Mouse (Mus musculus) C2C12 (cell line): ENCODE results near the gene Cpne6. TPM values are rescaled to one million over a fixed set of nuclear protein-coding genes. Genes with fewer than 3 reads are reported as not detected.
A peak's percentile ranks its signal among the peaks of the same experiment; 100 is the strongest.

Experiments used
- H3K27me3 ChIP-seq: one replicate; pipeline ENCODE4 v1.6.1; 2011; ENCODE audit not compliant: control insufficient read depth, insufficient read depth, insufficient read length
- H3K36me3 ChIP-seq: one replicate; pipeline ENCODE4 v1.6.1; 2011; ENCODE audit not compliant: control insufficient read depth, insufficient read depth
- H3K4me3 ChIP-seq: one replicate; pipeline ENCODE4 v1.5.1; 2011; ENCODE audit warnings: mild to moderate bottlenecking, control low read depth; ENCODE audit not compliant: poor library complexity, insufficient read depth, severe bottlenecking
- H3K79me2 ChIP-seq: one replicate; pipeline ENCODE4 v1.6.1; 2011; ENCODE audit not compliant: control insufficient read depth, insufficient read depth
- H3K79me3 ChIP-seq: one replicate; pipeline ENCODE4 v1.6.1; 2011; ENCODE audit warnings: low read depth, control low read depth
- H3ac ChIP-seq: one replicate; pipeline ENCODE3; 2011; ENCODE audit warnings: low read depth; ENCODE audit not compliant: control insufficient read depth, insufficient read length
- CEBPB ChIP-seq: IDR thresholded peaks from one replicate; pipeline ENCODE4 v1.6.1; 2011; ENCODE audit warnings: low read depth, mild to moderate bottlenecking, control low read depth, moderate library complexity
- CTCF ChIP-seq: IDR thresholded peaks from one replicate; pipeline ENCODE4 v1.5.1; 2011; ENCODE audit not compliant: control insufficient read depth, insufficient read depth, insufficient read length
- FOSL1 ChIP-seq: IDR thresholded peaks from one replicate; pipeline ENCODE4 v1.8.0; 2011; ENCODE audit warnings: mild to moderate bottlenecking, low read length; ENCODE audit not compliant: poor library complexity, insufficient read depth, severe bottlenecking
- MAX ChIP-seq: IDR thresholded peaks from one replicate; pipeline ENCODE4 v1.6.1; 2011; ENCODE audit warnings: mild to moderate bottlenecking, control low read depth
- MYOD1 ChIP-seq: IDR thresholded peaks from one replicate; pipeline ENCODE4 v1.6.1; 2011; ENCODE audit warnings: low read depth; ENCODE audit not compliant: control insufficient read depth, insufficient read length
- MYOG ChIP-seq: IDR thresholded peaks from one replicate; pipeline ENCODE4 v1.6.1; 2011; ENCODE audit not compliant: control insufficient read depth, insufficient read length; ENCODE audit errors: extremely low read depth
- USF1 ChIP-seq: IDR thresholded peaks from one replicate; pipeline ENCODE4 v1.6.1; 2011; ENCODE audit warnings: low read depth, mild to moderate bottlenecking, control low read depth, moderate library complexity
- polyA plus RNA-seq: library from polyadenylated mRNA; unstranded; fragments of >200 nt; fragmentation: generic; extraction: Trizol; gene quantifications from one replicate; pipeline ENCODE4 v1.2.1, GENCODE M21; 2012; ENCODE audit warnings: missing spikeins

Gene Cpne6
- polyA plus RNA-seq, 1 experiment, result not detected

DNA sequence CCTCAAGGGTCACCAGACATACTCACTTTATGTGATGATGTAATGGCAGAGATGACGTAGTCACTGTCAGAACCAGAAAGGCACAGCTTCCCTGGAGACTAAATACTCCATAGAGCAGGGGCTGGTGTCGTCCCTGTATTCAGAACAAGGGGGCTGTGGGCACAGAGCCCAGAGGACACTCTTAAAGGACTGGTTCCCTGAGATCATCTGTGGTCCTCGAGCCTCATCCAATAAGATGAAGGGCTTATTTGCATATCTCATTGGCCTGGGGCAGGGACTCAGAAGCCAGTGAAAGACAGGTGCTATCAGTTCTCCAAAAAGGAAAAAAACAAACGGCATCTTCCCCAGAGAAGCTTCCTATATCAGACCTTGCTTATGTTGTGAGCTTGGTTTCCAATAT, 13.8 kb downstream of the Cpne6 start:
- no peak overlapping the region for H3ac ChIP-seq
- peaks cover 49% of the 10 kb centered on the region for H3K27me3 ChIP-seq
- TF ChIP-seq MYOG, result no peak
- TF ChIP-seq MYOD1, result no peak
- no peak for TF ChIP-seq CEBPB
- no peak for TF ChIP-seq CTCF
- no peak for TF ChIP-seq USF1
- TF ChIP-seq FOSL1, result no peak
- TF ChIP-seq MAX, result no peak
- no peaks in the 10 kb centered on the region for H3K79me3 ChIP-seq
- no peaks in the 10 kb centered on the region for H3K36me3 ChIP-seq
- H3K79me2 ChIP-seq, result no peaks in the 10 kb centered on the region
- H3K4me3 ChIP-seq, result no peak overlapping the region

DNA sequence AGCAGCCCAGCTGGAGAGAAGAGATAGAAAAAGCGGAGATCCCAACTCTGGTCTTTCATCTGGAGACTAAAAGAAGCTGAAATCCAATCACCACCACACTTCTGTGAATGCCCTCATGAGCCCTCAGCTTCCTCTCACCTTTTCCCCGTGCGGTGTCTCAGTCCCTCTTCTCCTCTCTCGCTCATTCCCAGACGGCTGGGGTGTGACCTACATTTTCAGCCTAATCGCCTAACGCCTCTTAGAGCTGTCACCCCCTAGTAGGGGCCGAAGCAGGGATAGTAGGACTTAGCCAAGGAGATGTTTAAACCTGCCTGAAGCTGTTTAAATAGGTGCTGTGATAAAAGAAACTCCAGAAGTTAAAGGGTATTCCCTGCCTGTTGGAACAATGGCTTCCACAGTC, 14.5 kb downstream of the Cpne6 start, which contains the start of gene Nrl:
Gene Nrl, minus strand, starts transcription at position 197 of the 400 bp plus-strand sequence.
- TF ChIP-seq MYOG (no peak), CEBPB (no peak), CTCF (no peak), FOSL1 (no peak), MAX (no peak), USF1 (no peak), MYOD1 (no peak)
- Histone ChIP-seq H3K79me2 (no peaks in the 10 kb centered on the region), H3K36me3 (no peaks in the 10 kb centered on the region), H3ac (no peak within 1 kb of the TSS), H3K79me3 (no peaks in the 10 kb centered on the region), H3K4me3 (no peak within 1 kb of the TSS), H3K27me3 (peaks cover 49% of the 10 kb centered on the region)

DNA sequence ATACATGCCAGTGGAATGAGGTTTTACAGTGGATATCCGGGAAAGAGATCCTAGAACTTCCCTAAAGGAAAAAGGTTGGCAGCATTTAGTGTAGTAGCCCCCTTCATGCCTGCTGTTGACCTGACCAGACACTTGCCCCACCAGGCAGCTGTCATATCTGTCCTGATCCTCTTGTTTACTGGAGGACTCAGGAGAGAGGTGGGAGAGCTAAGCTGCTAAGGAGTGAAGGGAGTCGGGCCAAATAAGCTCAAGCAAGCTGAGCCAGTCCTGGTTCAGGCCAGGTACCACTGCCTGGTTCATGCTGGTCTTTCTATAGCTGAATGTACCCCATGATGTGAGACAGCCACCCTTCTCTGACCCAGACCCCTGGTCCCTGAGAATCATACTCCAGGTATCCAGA, 16.4 kb downstream of the Cpne6 start:
- TF ChIP-seq CTCF (no peak), MYOG (no peak), USF1 (no peak), FOSL1 (no peak), CEBPB (no peak), MYOD1 (no peak), MAX (no peak)
- H3K27me3 ChIP-seq, result peaks cover 41% of the 10 kb centered on the region

DNA sequence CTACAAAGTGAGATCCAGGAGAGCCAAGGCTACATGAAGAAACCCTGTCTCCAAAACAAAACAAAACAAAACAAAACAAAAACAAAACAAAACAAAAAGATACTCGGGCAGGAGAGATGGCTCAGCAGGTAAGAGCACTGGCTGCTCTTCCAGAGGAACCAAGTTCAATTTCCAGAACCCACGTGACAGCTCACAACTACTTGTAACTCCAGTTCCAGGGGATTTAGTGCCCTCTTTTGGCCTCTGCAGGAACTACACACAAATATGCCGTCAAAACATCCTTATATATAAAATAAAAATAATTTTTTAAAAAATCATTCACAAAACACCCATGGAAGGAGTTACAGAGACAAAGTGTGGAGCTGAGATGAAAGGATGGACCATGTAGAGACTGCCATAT, 17.7 kb downstream of the Cpne6 start:
- Histone ChIP-seq H3K4me3 (no peak overlapping the region), H3ac (no peak overlapping the region), H3K79me3 (no peaks in the 10 kb centered on the region), H3K27me3 (peaks cover 38% of the 10 kb centered on the region), H3K79me2 (no peaks in the 10 kb centered on the region), H3K36me3 (no peaks in the 10 kb centered on the region)
- TF ChIP-seq USF1 (peak; percentile 91), MAX (no peak)

More for the DNA sequence above, 16.4 kb downstream of the Cpne6 start:
- H3K79me3 ChIP-seq, result no peaks in the 10 kb centered on the region
- no peaks in the 10 kb centered on the region for H3K36me3 ChIP-seq
- H3K79me2 ChIP-seq, result no peaks in the 10 kb centered on the region
- H3K4me3 ChIP-seq, result no peak overlapping the region
- H3ac ChIP-seq, result no peak overlapping the region

DNA sequence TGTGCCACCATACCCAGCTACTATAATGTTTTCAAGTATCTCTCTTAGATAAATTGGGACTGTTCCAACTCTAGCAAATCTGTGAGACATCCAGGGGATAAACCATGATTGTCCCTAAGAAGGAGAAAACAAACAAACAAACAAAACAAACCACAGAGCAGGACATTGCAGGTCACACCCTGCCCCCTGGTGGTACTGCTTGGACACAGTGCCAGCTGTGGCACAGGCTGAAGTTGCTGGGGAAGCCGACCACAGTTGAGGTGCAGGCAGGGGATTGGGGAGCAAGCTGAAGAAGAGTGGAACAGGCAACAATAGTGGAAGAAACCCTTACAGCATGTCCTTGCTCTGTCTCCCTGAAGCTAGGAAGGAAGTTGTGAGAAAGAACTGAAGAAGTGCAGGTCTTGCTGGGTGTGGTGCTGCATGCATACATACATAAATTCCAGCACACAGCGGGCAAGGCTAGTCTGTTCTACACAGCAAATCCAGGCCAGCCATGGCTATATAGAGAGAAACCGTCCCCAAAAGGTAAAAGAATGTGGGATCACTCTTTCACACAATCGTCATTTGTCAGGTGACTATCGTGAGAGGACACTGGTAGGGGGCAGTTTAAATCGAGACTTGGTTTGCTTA, 26.0 kb downstream of the Cpne6 start:
- no peaks in the 10 kb centered on the region for H3K36me3 ChIP-seq
- peaks cover 16% of the 10 kb centered on the region for H3K27me3 ChIP-seq
- H3K79me3 ChIP-seq, result no peaks in the 10 kb centered on the region
- no peak overlapping the region for H3ac ChIP-seq
- TF ChIP-seq FOSL1 (no peak), CTCF (peak; percentile 72)
- peaks cover 8% of the 10 kb centered on the region for H3K79me2 ChIP-seq
- H3K4me3 ChIP-seq, result no peak overlapping the region

DNA sequence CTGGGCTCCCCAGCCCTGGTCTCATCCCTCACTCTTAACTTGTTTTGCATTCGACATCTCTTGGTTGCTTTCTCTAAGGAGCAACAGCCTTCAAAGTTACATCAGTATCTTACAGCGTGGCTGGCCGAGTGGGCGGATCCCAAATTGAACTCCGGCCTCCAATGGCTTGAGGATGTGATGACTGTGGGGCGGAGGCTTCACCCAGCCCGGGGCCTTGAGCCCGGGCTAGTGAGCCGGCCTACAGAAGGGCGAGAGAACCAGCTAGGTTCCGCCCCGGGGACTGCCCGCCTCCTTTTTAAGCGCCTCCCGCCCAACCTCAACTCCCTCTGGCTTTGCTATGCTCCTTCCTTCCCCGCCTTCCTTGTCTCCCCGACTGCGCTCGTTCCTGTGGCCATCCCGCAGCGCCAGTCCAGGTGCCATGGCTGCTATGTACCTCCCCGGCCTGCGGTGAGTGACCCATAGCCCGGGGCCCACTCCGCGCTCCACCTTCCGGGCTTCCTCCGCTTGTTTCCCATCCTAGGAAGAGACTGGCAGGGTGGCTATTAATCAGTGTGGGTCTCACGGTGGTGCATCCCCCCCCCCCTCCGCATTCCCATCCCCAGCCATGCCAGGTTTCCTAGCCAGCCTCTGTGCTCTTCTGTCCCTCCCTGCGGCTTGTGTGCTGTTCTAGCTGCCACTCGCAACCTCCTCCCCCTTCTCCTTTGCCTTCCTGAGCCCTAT, 30.0 kb downstream of the Cpne6 start, which contains the start of gene Pck2:
Gene Pck2, plus strand, starts transcription at position 200 of the 720 bp plus-strand sequence.
- Histone ChIP-seq H3K4me3 (peak within 1 kb of the TSS; percentile 50), H3K79me3 (no peaks in the 10 kb centered on the region), H3K36me3 (peaks cover 20% of the 10 kb centered on the region), H3K27me3 (no peaks in the 10 kb centered on the region), H3ac (peak within 1 kb of the TSS; percentile 81), H3K79me2 (peaks cover 20% of the 10 kb centered on the region)
- TF ChIP-seq FOSL1 (no peak), MAX (peak; percentile 66)
